Mouse (Mus musculus) frontal cortex, postnatal 25 days (tissue): ENCODE data around the gene Lrcol1.

Experiments used
- DNase-seq, 2 experiments: peaks; one replicate each; pipeline ENCODE4 v3.0.0; 2022; ENCODE audit warnings: low spot score in 2 of 2

Lrcol1 gene

GRCm38 (mm10) chr5:110344524-110344923 lies at the start of gene Lrcol1:
Gene Lrcol1 (plus strand): TSS chr5:110344730.
- DNase-seq, result no peak

- DNase-seq, result no peak
Observed at GRCm38 (mm10) chr5:110296637-110297036, 47.9 kb upstream of the Lrcol1 start.

DNA sequence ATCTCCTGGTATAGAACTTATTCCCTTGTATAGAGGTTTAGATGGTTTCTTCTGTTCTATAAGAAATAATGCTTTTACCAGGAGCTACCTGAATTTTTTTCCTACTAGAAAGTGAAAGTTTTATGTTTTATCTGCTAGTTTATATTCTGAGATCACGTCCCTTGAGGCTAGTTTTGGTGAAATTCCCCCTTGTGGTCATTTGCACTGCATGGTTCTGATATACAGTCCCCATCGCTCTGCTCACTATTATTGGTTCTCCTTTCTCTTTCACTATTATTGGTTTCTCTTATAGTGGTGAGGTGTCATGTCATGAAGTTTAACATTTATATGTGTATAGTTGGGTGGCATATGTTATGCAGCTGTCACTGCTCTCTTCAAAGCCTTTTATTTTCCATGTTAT lies 43.9 kb upstream of the Lrcol1 start:
- DNase-seq, result no peak

- no peak for DNase-seq
Observed at GRCm38 (mm10) chr5:110308861-110309260, 35.7 kb upstream of the Lrcol1 start.

DNA sequence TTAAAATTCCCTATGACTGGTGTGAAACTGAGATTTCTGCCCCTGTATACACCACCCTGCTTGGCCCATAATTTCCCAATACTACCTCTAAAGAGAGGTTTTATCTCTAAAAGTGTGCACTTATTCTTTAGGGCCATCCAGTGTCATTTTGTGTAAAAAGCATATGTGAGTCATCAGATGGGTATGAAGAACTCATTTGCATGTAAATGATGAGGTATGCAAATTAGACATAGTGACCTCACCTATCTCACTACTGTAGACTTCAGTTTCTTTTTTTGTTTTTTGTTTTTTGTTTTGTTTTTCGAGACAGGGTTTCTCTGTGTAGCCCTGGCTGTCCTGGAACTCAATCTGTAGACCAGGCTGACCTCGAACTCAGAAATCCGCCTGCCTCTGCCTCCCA lies 31.4 kb upstream of the Lrcol1 start:
- DNase-seq, result no peak

DNA sequence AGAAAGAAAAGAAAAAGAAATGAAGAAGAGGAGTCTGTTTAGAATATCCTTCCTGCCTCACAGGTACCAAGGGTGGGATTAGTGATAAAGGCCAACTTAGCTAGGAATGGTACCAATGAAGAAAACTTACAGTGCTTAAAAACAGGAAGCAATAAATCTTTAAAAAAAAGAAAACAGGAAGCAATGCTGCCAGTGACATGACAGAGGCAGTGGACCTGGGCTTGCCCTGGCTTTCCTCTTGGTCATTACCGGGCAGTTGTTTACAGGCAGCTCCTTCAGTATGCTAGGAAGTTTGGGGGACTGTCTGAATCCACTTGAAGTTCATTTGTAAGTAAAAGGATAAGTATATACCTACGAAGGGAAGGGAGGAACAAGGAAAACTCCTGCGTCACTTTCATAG lies 14.0 kb upstream of the Lrcol1 start:
- no peak for DNase-seq

- no peak for DNase-seq
Observed at GRCm38 (mm10) chr5:110338792-110339191, 5.7 kb upstream of the Lrcol1 start.

- no peak for DNase-seq
Observed at GRCm38 (mm10) chr5:110342648-110343284, 1.8 kb upstream of the Lrcol1 start, which contains the start of gene P2rx2. Gene P2rx2 (minus strand): TSS chr5:110343212.

- no peak for DNase-seq
Observed at GRCm38 (mm10) chr5:110345553-110345952, 1.0 kb downstream of the Lrcol1 start.

DNA sequence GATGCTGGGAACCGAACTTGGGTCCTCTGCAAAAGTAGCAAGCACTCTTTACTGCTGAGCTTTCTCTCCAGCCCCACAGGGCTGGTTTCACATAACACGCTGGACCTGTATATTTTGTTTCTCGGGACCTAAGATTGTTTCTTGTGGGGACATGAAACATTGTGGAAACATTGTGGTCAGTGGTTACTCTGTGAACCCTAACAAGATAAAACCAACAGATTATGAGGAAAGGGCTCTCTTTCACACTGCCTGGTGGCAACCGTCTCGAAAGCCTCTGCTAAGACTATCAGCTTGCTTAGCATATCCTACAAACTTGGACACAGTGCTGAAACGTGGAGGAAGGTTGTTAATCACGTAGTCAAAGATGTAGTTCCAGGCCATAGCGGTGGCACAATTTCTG lies 2.5 kb downstream of the Lrcol1 start:
- DNase-seq, result no peak

- DNase-seq, result no peak
Observed at GRCm38 (mm10) chr5:110354716-110355115, 10.2 kb downstream of the Lrcol1 start.

DNA sequence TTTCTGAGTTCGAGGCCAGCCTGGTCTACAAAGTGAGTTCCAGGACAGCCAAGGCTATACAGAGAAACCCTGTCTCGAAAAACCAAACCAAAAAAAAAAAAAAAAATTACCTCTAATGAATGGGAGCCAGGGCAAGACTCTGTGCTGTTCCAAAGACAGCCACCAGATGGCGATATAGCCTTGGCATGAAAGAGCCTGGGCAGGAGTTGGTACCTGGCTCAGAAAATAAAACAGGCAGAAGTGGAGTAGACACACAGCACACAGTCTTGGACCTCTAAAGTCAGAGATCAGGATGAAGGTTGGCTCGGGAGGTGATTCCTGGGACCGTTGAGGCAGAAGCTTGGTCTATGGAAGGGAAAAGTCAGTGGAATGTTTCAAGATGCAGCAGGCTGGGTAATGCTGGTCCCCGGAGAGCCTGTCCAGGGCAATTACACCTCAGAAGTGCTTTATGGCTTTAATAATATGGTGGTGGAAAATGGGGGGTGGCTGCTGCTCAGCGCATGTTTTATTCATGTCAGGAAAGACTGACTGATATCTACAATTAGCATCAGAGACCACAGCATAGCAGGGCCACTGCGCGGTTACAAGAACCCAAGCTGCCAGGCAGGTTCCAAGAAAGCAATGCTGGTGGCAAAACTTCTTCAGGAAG lies 13.1 kb downstream of the Lrcol1 start:
- peak; percentile 79 to 90 for DNase-seq

DNA sequence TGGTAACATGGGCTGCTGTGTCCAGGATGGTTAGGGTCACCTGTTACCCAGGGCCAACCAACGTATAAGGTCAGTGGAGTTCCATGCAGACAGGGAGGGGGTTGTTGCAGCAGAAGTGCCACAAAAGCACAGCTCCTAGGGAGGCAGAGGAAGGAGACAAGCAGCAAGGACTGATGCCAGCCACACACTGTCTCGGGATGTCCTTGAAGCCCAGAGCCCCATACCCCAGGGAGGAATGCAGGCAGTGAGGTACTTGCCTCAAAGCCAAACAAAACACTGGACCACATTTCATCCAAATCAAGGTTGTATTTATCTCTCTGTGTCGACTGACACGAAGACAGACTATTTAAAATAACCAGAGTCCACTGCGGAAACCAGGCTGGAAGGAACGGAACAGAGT lies 16.9 kb downstream of the Lrcol1 start:
- DNase-seq, result no peak

- DNase-seq, result no peak
Observed at GRCm38 (mm10) chr5:110362813-110363178, 18.3 kb downstream of the Lrcol1 start.

DNA sequence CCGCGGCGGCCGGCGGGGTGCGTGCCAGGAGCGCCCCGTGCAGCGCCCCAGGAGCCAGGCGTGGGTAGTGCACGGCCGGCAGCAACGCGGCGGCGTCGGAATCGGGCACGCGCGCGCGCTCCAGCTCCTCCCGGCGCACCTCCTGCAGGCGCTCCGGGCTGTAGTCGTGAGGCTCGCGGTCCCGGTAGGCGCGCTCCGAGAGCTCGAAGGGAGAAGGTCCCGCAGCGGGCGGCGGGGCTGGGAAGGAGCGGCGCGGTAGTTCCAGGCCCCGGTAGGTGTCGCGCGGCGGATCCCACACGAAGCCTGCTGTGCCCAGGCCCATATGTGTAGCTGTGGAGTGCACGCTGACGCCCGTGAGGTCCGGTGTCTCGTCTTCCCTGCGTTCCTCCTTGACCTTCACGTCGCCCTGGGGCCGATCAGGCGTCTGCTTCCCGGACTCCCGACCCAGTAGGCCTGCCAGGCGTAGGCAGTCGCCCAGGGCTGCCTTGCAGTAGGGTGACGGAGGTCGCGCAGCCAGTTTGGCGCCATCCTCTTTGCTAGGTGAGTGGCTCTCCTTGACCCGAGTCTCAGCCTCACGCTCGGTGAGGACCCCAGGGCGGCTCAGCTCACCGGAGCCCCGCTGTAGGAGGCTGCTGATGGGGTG lies 18.8 kb downstream of the Lrcol1 start:
- DNase-seq, result peak; percentile 47 to 51

GRCm38 (mm10) chr5:110363822-110364545 lies 19.5 kb downstream of the Lrcol1 start:
- DNase-seq, result no peak

- DNase-seq, result peak; percentile 73 to 76
Observed at GRCm38 (mm10) chr5:110376802-110377433, 32.4 kb downstream of the Lrcol1 start.

DNA sequence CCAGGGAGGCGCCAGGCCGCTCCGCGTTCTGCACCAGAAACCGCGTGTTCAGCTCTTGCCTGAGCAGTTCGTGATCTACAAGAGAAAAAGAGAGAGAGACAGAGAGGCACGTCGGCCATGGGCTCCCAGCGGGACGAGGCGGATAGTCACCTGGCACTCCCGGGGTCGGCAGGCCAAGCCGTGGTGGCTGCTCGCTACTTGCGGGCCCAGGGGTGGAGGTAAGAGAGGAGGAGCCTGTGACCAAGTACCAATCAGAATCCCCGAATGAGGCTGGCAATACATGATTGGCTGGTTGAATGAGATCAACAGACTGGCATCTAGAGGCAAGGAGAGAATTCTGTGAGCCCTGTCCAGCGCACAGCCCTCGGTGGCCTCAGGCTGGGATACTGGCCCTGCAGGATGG lies 33.7 kb downstream of the Lrcol1 start:
- DNase-seq, result no peak

DNA sequence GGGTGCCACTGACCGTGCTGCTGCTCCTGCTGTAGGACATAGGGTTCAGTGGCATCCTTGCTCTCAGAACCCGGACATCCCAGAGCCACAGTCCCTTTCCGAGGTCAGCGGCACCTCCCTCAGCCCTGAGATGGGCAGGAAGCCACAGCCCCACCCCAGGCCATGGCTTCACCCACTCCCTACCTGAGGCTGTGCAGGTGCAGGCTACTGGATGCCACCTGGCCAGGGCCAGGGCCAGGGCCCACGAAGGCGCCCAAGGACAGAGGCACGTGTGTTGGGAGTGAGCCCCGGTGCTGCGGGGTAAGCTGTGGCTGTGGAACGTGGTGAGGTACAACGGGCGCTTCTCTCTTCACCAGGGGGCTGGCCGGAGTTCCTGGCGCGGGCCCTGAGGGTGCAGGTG lies 34.6 kb downstream of the Lrcol1 start:
- no peak for DNase-seq

DNA sequence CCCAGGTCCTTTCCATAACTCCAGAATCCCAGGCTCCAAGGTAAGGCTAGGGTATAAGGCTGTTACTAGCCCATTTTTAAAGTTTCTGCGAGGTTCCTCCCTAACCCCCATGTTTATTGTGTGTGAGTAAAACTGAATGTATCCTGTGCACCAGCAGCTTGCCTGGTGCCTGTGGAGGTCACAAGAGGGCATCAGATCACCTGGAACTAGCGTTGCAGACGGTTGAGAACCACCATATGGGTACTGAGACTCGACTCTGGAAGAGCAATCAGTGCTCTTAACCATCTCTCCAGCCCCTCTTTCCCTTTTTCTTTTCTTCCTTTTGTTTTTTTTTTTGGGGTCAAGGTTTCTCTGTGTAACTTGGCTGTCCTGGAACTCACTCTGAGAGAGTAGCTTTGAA lies 35.3 kb downstream of the Lrcol1 start:
- no peak for DNase-seq

DNA sequence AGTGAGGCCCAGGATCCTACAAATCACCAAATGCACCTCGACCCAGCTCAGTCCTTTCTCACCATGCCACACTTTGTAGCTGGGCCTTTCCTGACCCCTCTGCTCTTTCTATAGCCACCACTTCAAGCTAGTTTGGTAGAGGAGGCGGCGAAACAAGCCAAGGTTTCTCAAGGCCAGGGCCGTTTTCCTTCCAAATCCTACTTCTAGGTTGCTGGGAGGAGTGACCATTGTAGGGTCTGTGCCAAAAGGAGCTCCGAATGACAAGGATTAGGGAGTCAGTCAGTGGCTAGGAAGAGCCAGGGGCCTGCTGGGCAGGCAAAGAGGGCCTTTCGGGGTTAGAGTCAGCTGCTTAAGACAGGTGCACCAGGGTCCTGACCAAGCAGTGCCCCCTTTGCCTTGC lies 40.0 kb downstream of the Lrcol1 start:
- no peak for DNase-seq

DNA sequence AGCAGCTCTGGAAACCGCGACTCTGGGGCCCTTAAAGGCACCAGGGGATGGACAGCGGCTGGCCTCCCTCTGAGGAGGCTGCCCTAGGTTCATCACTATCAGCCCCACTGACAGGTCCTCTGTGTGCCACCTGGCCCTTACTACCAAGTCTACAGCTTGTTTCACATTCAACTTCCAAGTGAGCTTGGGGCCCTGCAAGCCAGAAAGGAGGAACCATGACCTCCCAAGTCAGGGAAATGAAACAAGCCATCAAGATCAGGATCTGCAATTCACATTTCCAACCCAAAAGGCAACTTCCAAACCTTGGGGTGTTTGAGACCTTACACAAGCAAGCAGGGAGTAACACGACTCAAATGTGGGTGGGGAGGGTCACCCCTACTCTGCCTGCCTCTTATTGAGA lies 40.7 kb downstream of the Lrcol1 start:
- no peak for DNase-seq
